Mouse (Mus musculus) frontal cortex, postnatal 25 days (tissue): ENCODE data around the gene Eif1b.

Experiments used
- DNase-seq, 2 experiments: peaks; one replicate each; pipeline ENCODE4 v3.0.0; 2022; ENCODE audit warnings: low spot score in 2 of 2

Gene Eif1b

GRCm38 (mm10) chr9:120492010-120492399 lies at the start of gene Eif1b:
Eif1b (plus strand) TSS chr9:120492232.
- DNase-seq = no peak

GRCm38 (mm10) chr9:120444642-120445041 lies 47.4 kb upstream of the Eif1b start:
- no peak for DNase-seq

GRCm38 (mm10) chr9:120449696-120450329 lies 42.2 kb upstream of the Eif1b start:
- DNase-seq = no peak

- DNase-seq = no peak
These were observed 36.0 kb upstream of the Eif1b start for GRCm38 (mm10) chr9:120455768-120456655.

- DNase-seq = no peak
These were observed 21.6 kb upstream of the Eif1b start for GRCm38 (mm10) chr9:120470431-120470830.

GRCm38 (mm10) chr9:120481644-120482043 lies 10.4 kb upstream of the Eif1b start:
- DNase-seq = no peak

- no peak for DNase-seq
These were observed 9.7 kb upstream of the Eif1b start for GRCm38 (mm10) chr9:120482382-120482781.

GRCm38 (mm10) chr9:120483101-120483500 lies 8.9 kb upstream of the Eif1b start:
- no peak for DNase-seq

- no peak for DNase-seq
These were observed 5.0 kb upstream of the Eif1b start for GRCm38 (mm10) chr9:120487076-120487475.

GRCm38 (mm10) chr9:120491509-120491908 lies 523 bp upstream of the Eif1b start:
- no peak for DNase-seq

GRCm38 (mm10) chr9:120492400-120493351 lies 644 bp downstream of the Eif1b start:
- peak; percentile 53 to 70 for DNase-seq

GRCm38 (mm10) chr9:120493781-120494180 lies 1.7 kb downstream of the Eif1b start:
- no peak for DNase-seq

GRCm38 (mm10) chr9:120496691-120497090 lies 4.7 kb downstream of the Eif1b start:
- peak; percentile 52 to 64 for DNase-seq

- DNase-seq = no peak
These were observed 6.0 kb downstream of the Eif1b start for GRCm38 (mm10) chr9:120497983-120498382.

- no peak for DNase-seq
These were observed 9.3 kb downstream of the Eif1b start for GRCm38 (mm10) chr9:120501191-120501902.

GRCm38 (mm10) chr9:120502013-120502412 lies 10.0 kb downstream of the Eif1b start:
- DNase-seq = peak; percentile 75 to 79

GRCm38 (mm10) chr9:120504423-120504822 lies 12.4 kb downstream of the Eif1b start:
- DNase-seq = no peak

GRCm38 (mm10) chr9:120511781-120512180 lies 19.7 kb downstream of the Eif1b start:
- no peak for DNase-seq

- DNase-seq = no peak
These were observed 24.7 kb downstream of the Eif1b start for GRCm38 (mm10) chr9:120516720-120517119.

GRCm38 (mm10) chr9:120518946-120519345 lies 26.9 kb downstream of the Eif1b start:
- DNase-seq = no peak

GRCm38 (mm10) chr9:120519469-120520125 lies 27.6 kb downstream of the Eif1b start:
- DNase-seq = no peak
